Mouse (Mus musculus): ENCODE measurements around the gene Vmn1r62.
"Not testable (repeated sequence)": the region's sequence is repeated elsewhere in the genome, so short reads cannot be mapped to it uniquely, and the experiment has no call there.

Gene Vmn1r62

DNA sequence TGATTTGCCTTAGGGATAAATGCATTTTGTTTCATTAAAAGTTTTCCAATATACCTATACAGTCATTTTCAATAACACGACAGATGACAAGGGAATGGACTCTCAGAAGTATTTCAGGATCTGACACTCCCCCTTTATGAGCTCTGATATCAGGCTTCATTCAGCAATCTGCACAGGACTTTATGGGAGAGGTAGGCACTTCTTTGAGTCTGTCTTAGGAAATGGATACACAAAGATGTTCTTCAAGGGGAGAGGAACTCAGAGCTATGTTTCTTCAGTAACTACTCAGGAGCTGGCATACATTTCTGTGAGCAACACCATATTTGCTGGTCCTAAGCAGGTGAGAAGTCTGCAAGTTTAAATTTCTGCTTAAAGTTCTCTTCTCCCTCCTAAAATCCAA lies at the start of gene Vmn1r62:
Gene Vmn1r62 (plus strand): TSS at position 301 of the 400 bp plus-strand sequence.
- not testable (repeated sequence) for DNase-seq (ENCODE audit: low read depth, low spot score)
